Mouse (Mus musculus): ENCODE results near the gene Hdac10. TPM values are rescaled to one million over a fixed set of nuclear protein-coding genes. Genes with fewer than 3 reads are reported as not detected.

Hdac10 gene
- polyA plus RNA-seq, 1 experiment: not detected

GRCm38 (mm10) chr15:89144965-89145364 is 16.5 kb upstream of the Hdac10 start:
- TF ChIP-seq CTCF (IDR thresholded peaks at IDR 0.05; ENCODE audit: insufficient read depth, low read depth, low read length): no peak
- TF ChIP-seq POLR2A (IDR thresholded peaks at IDR 0.05; ENCODE audit: insufficient read depth, low read depth, low read length): no peak
- Histone ChIP-seq H3K4me3 (ENCODE audit: insufficient read depth, low read depth, low read length) (no peak overlapping the region), H3K27ac (ENCODE audit: insufficient read depth, low read depth, low read length) (no peak overlapping the region), H3K4me1 (ENCODE audit: control insufficient read depth, insufficient read depth, low read length) (peaks cover 40% of the 10 kb centered on the region)
- WGBS: 94% methylated on average over 11 of the region's 11 CpGs

- Histone ChIP-seq H3K27ac (ENCODE audit: insufficient read depth, low read depth, low read length) (no peak overlapping the region), H3K4me3 (ENCODE audit: insufficient read depth, low read depth, low read length) (no peak overlapping the region), H3K4me1 (ENCODE audit: control insufficient read depth, insufficient read depth, low read length) (peaks cover 32% of the 10 kb centered on the region)
- 84% methylated on average over 2 of the region's 2 CpGs for WGBS
- TF ChIP-seq POLR2A (IDR thresholded peaks at IDR 0.05; ENCODE audit: insufficient read depth, low read depth, low read length) (no peak), CTCF (IDR thresholded peaks at IDR 0.05; ENCODE audit: insufficient read depth, low read depth, low read length) (no peak)
Measured at GRCm38 (mm10) chr15:89143134-89143533, 14.6 kb upstream of the Hdac10 start.

GRCm38 (mm10) chr15:89141905-89142304 is 13.4 kb upstream of the Hdac10 start:
- Histone ChIP-seq H3K27ac (ENCODE audit: insufficient read depth, low read depth, low read length) (no peak overlapping the region), H3K4me3 (ENCODE audit: insufficient read depth, low read depth, low read length) (no peak overlapping the region), H3K4me1 (ENCODE audit: control insufficient read depth, insufficient read depth, low read length) (peaks cover 36% of the 10 kb centered on the region)
- TF ChIP-seq CTCF (IDR thresholded peaks at IDR 0.05; ENCODE audit: insufficient read depth, low read depth, low read length) (no peak), POLR2A (IDR thresholded peaks at IDR 0.05; ENCODE audit: insufficient read depth, low read depth, low read length) (no peak)
- WGBS: 74% methylated on average over 4 of the region's 4 CpGs

- 49% methylated on average over 5 of the region's 5 CpGs for WGBS
- H3K27ac ChIP-seq (ENCODE audit: insufficient read depth, low read depth, low read length): no peak overlapping the region
- no peak overlapping the region for H3K4me3 ChIP-seq (ENCODE audit: insufficient read depth, low read depth, low read length)
- peaks cover 32% of the 10 kb centered on the region for H3K4me1 ChIP-seq (ENCODE audit: control insufficient read depth, insufficient read depth, low read length)
- TF ChIP-seq CTCF (IDR thresholded peaks at IDR 0.05; ENCODE audit: insufficient read depth, low read depth, low read length) (no peak), POLR2A (IDR thresholded peaks at IDR 0.05; ENCODE audit: insufficient read depth, low read depth, low read length) (no peak)
Measured at GRCm38 (mm10) chr15:89141443-89141842, 12.9 kb upstream of the Hdac10 start.

GRCm38 (mm10) chr15:89140659-89141252 is 12.3 kb upstream of the Hdac10 start, which contains the start of gene Mapk12:
TSS of gene Mapk12 (minus strand) at chr15:89140703.
- WGBS: 1% methylated on average over 21 of the region's 21 CpGs
- H3K4me3 ChIP-seq (ENCODE audit: insufficient read depth, low read depth, low read length): peak within 1 kb of the TSS; percentile 47
- TF ChIP-seq POLR2A (IDR thresholded peaks at IDR 0.05; ENCODE audit: insufficient read depth, low read depth, low read length): no peak
- no peak for TF ChIP-seq CTCF (IDR thresholded peaks at IDR 0.05; ENCODE audit: insufficient read depth, low read depth, low read length)
- H3K4me1 ChIP-seq (ENCODE audit: control insufficient read depth, insufficient read depth, low read length): peaks cover 27% of the 10 kb centered on the region
- no peak within 1 kb of the TSS for H3K27ac ChIP-seq (ENCODE audit: insufficient read depth, low read depth, low read length)

GRCm38 (mm10) chr15:89140048-89140658 is 11.7 kb upstream of the Hdac10 start:
- Histone ChIP-seq H3K4me1 (ENCODE audit: control insufficient read depth, insufficient read depth, low read length) (peaks cover 27% of the 10 kb centered on the region), H3K27ac (ENCODE audit: insufficient read depth, low read depth, low read length) (no peak overlapping the region), H3K4me3 (ENCODE audit: insufficient read depth, low read depth, low read length) (peak overlapping the region; percentile 47)
- TF ChIP-seq CTCF (IDR thresholded peaks at IDR 0.05; ENCODE audit: insufficient read depth, low read depth, low read length): no peak
- no peak for TF ChIP-seq POLR2A (IDR thresholded peaks at IDR 0.05; ENCODE audit: insufficient read depth, low read depth, low read length)
- under 1% methylated on average over 53 of the region's 53 CpGs for WGBS

- Histone ChIP-seq H3K4me1 (ENCODE audit: control insufficient read depth, insufficient read depth, low read length) (peaks cover 27% of the 10 kb centered on the region), H3K27ac (ENCODE audit: insufficient read depth, low read depth, low read length) (no peak overlapping the region), H3K4me3 (ENCODE audit: insufficient read depth, low read depth, low read length) (no peak overlapping the region)
- 94% methylated on average over 6 of the region's 6 CpGs for WGBS
- no peak for TF ChIP-seq POLR2A (IDR thresholded peaks at IDR 0.05; ENCODE audit: insufficient read depth, low read depth, low read length)
- TF ChIP-seq CTCF (IDR thresholded peaks at IDR 0.05; ENCODE audit: insufficient read depth, low read depth, low read length): no peak
Measured at GRCm38 (mm10) chr15:89138531-89138930, 10.0 kb upstream of the Hdac10 start.

- TF ChIP-seq POLR2A (IDR thresholded peaks at IDR 0.05; ENCODE audit: insufficient read depth, low read depth, low read length): no peak
- TF ChIP-seq CTCF (IDR thresholded peaks at IDR 0.05; ENCODE audit: insufficient read depth, low read depth, low read length): no peak
- H3K4me1 ChIP-seq (ENCODE audit: control insufficient read depth, insufficient read depth, low read length): peaks cover 27% of the 10 kb centered on the region
- no peak overlapping the region for H3K27ac ChIP-seq (ENCODE audit: insufficient read depth, low read depth, low read length)
- no peak overlapping the region for H3K4me3 ChIP-seq (ENCODE audit: insufficient read depth, low read depth, low read length)
- WGBS: 94% methylated on average over 7 of the region's 7 CpGs
Measured at GRCm38 (mm10) chr15:89138046-89138405, 9.5 kb upstream of the Hdac10 start.

GRCm38 (mm10) chr15:89137378-89138045 is 9.0 kb upstream of the Hdac10 start:
- no peak for TF ChIP-seq POLR2A (IDR thresholded peaks at IDR 0.05; ENCODE audit: insufficient read depth, low read depth, low read length)
- no peak for TF ChIP-seq CTCF (IDR thresholded peaks at IDR 0.05; ENCODE audit: insufficient read depth, low read depth, low read length)
- 62% methylated on average over 11 of the region's 11 CpGs for WGBS
- H3K4me3 ChIP-seq (ENCODE audit: insufficient read depth, low read depth, low read length): no peak overlapping the region
- H3K27ac ChIP-seq (ENCODE audit: insufficient read depth, low read depth, low read length): no peak overlapping the region
- H3K4me1 ChIP-seq (ENCODE audit: control insufficient read depth, insufficient read depth, low read length): peaks cover 27% of the 10 kb centered on the region
